ENCODE assay signal across 15 mouse cellular contexts in genomic region chr14:40932225-40932624, GRCm38 (mm10). TPM values are rescaled to one million over a fixed set of nuclear protein-coding genes. Genes with fewer than 3 reads are reported as not detected.
A peak's percentile ranks its signal among the peaks of the same experiment; 100 is the strongest.
DNase-seq lines count a peak whose midpoint lies in the region; ATAC-seq and TF ChIP-seq lines count a peak whose summit lies in the region.
"Had no signal": no experiment of that assay in that cellular context is flagged by ENCODE, and none has a peak within 500 bp of the region (broad histone marks: within the 10 kb centered on the region; RNA-seq: fewer than 3 reads in every experiment).

No protein-coding gene starts in this region.

- ATAC-seq in hindbrain, embryonic 14.5 days (ENCODE audit: low FRiP score), result no peak
- no peak for ATAC-seq in lung, postnatal 0 days
- no peak for ATAC-seq in liver, postnatal 0 days
- ATAC-seq: forebrain, embryonic 13.5 days had no signal

- H3K27ac ChIP-seq in hindbrain, embryonic 10.5 days, result 0 out of 2 replicates have a peak overlapping the region, but pooled peaks have one; percentile 23
- no peak overlapping the region for H3K27ac ChIP-seq in hindbrain, embryonic 14.5 days
- peak overlapping the region; percentile 62 for H3K27ac ChIP-seq in lung, postnatal 0 days (ENCODE audit: low read length)
- H3K27ac ChIP-seq in liver, postnatal 0 days (ENCODE audit: low read depth), result peak overlapping the region; percentile 82
- H3K27ac ChIP-seq: midbrain, embryonic 10.5 days had no signal

- H3K27me3 ChIP-seq in hindbrain, embryonic 10.5 days (ENCODE audit: insufficient read depth, poor library complexity, severe bottlenecking), result no peaks in the 10 kb centered on the region
- no peaks in the 10 kb centered on the region for H3K27me3 ChIP-seq in hindbrain, embryonic 14.5 days (ENCODE audit: control insufficient read depth, insufficient read depth, low read length)
- H3K27me3 ChIP-seq in lung, postnatal 0 days (replicated peaks; ENCODE audit: insufficient read depth, low read length), result no peaks in the 10 kb centered on the region
- no peaks in the 10 kb centered on the region for H3K27me3 ChIP-seq in liver, postnatal 0 days (ENCODE audit: insufficient read depth, low read length)
- H3K27me3 ChIP-seq: forebrain, embryonic 13.5 days had no signal

- H3K4me3 ChIP-seq in hindbrain, embryonic 10.5 days, result no peak overlapping the region
- no peak overlapping the region for H3K4me3 ChIP-seq in hindbrain, embryonic 14.5 days (replicated peaks; ENCODE audit: low read length)
- no peak overlapping the region for H3K4me3 ChIP-seq in lung, postnatal 0 days (ENCODE audit: low read depth, low read length)
- H3K4me3 ChIP-seq in liver, postnatal 0 days (ENCODE audit: low read depth, low read length), result no peak overlapping the region
- H3K4me3 ChIP-seq: forebrain, embryonic 13.5 days; midbrain, embryonic 10.5 days had no signal

- peaks cover 29% of the 10 kb centered on the region for H3K36me3 ChIP-seq in hindbrain, embryonic 10.5 days
- no peaks in the 10 kb centered on the region for H3K36me3 ChIP-seq in hindbrain, embryonic 14.5 days (replicated peaks; ENCODE audit: control insufficient read depth, insufficient read depth)
- no peaks in the 10 kb centered on the region for H3K36me3 ChIP-seq in lung, postnatal 0 days (ENCODE audit: insufficient read depth, low read length)
- peaks cover 3% of the 10 kb centered on the region; the same call in 1 of the 2 replicates for H3K36me3 ChIP-seq in liver, postnatal 0 days (replicated peaks; ENCODE audit: insufficient read depth, low read length)

- H3K4me2 ChIP-seq in hindbrain, embryonic 14.5 days (replicated peaks), result no peak overlapping the region
- H3K4me2 ChIP-seq in lung, postnatal 0 days (replicated peaks; ENCODE audit: low read depth, low read length), result no peak overlapping the region
- peak overlapping the region; percentile 2 for H3K4me2 ChIP-seq in liver, postnatal 0 days (ENCODE audit: low read depth, low read length)
- H3K4me2 ChIP-seq: forebrain, embryonic 13.5 days had no signal

- no peaks in the 10 kb centered on the region for H3K9me3 ChIP-seq in hindbrain, embryonic 10.5 days
- no peaks in the 10 kb centered on the region for H3K9me3 ChIP-seq in hindbrain, embryonic 14.5 days (ENCODE audit: control insufficient read depth, low read length)
- H3K9me3 ChIP-seq in lung, postnatal 0 days (ENCODE audit: low read length), result no peaks in the 10 kb centered on the region
- no peaks in the 10 kb centered on the region for H3K9me3 ChIP-seq in liver, postnatal 0 days (ENCODE audit: low read length)
- H3K9me3 ChIP-seq: forebrain, embryonic 13.5 days; G1E; midbrain, embryonic 10.5 days had no signal

- 81% methylated on average over 9 of the region's 9 CpGs for WGBS in hindbrain, embryonic 10.5 days
- WGBS in hindbrain, embryonic 14.5 days, result 83% methylated on average over 9 of the region's 9 CpGs
- 66% methylated on average over 9 of the region's 9 CpGs for WGBS in lung, postnatal 0 days
- WGBS in liver, postnatal 0 days (ENCODE audit: insufficient replicate concordance), result 63% methylated on average over 9 of the region's 9 CpGs

- no peak for TF ChIP-seq CTCF in lung, postnatal 0 days (IDR thresholded peaks at IDR 0.05)
- no peak for TF ChIP-seq CTCF in liver, postnatal 0 days (IDR thresholded peaks at IDR 0.05; ENCODE audit: low read depth)

- no peak for DNase-seq in hindbrain, embryonic 10.5 days (ENCODE audit: low spot score)
- DNase-seq in hindbrain, embryonic 14.5 days (ENCODE audit: low spot score), result no peak
- DNase-seq in lung, postnatal 0 days (ENCODE audit: low spot score), result no peak
- no peak for DNase-seq in lung, postnatal 25 days (ENCODE audit: low spot score)
- peak; percentile 67 for DNase-seq in kidney, adult 9 months
- no peak for DNase-seq in liver, postnatal 0 days
- no peak for DNase-seq in right cerebral cortex, postnatal 14 days
- DNase-seq in embryo, embryonic 10 days (ENCODE audit: low spot score), result no peak
- DNase-seq: adrenal gland, postnatal 14 days; cerebellum, postnatal 25 days; gastrocnemius, postnatal 10 days; thymus, adult 18-20 months had no signal

- TF ChIP-seq EP300 in lung, postnatal 0 days (IDR thresholded peaks at IDR 0.05), result no peak
- TF ChIP-seq EP300 in liver, postnatal 0 days (IDR thresholded peaks at IDR 0.05; ENCODE audit: low read depth), result no peak

- H3K9ac ChIP-seq in hindbrain, embryonic 14.5 days, result no peak overlapping the region
- H3K9ac ChIP-seq in lung, postnatal 0 days (replicated peaks; ENCODE audit: low read depth), result no peak overlapping the region
- H3K9ac ChIP-seq in liver, postnatal 0 days (replicated peaks), result peak overlapping the region; percentile 17; the same call in 1 of the 2 replicates
- H3K9ac ChIP-seq: forebrain, embryonic 13.5 days had no signal

- H3K4me1 ChIP-seq in hindbrain, embryonic 10.5 days (replicated peaks), result peaks cover 51% of the 10 kb centered on the region
- H3K4me1 ChIP-seq in hindbrain, embryonic 14.5 days (replicated peaks; ENCODE audit: control insufficient read depth, insufficient read depth, low read length), result peaks cover 5% of the 10 kb centered on the region; the same call in 1 of the 2 replicates
- peaks cover 41% of the 10 kb centered on the region; the same call in 1 of the 2 replicates for H3K4me1 ChIP-seq in lung, postnatal 0 days (ENCODE audit: insufficient read depth, low read depth, low read length)
- peaks cover 90% of the 10 kb centered on the region for H3K4me1 ChIP-seq in liver, postnatal 0 days (ENCODE audit: insufficient read depth)

RNA-seq across cellular contexts. Expression of gene Tspan14, which starts 34.4 kb away (rescaled TPM):
- polyA plus RNA-seq in hindbrain, embryonic 10.5 days (2016; fragmentation: Nextera tagmentation; extraction: Ambion mirVana), result 95.5 and 95.7 TPM in 2 replicates
- 65.6 and 70.1 TPM in 2 replicates for polyA plus RNA-seq in hindbrain, embryonic 14.5 days (2014; fragmentation: Nextera tagmentation; extraction: Ambion mirVana)
- polyA plus RNA-seq in lung, postnatal 0 days (2015; fragmentation: Nextera tagmentation; extraction: Ambion mirVana), result 77.3 and 84.9 TPM in 2 replicates
- polyA plus RNA-seq in liver, postnatal 0 days (2015; fragmentation: Nextera tagmentation; extraction: Ambion mirVana), result 22.0 and 24.9 TPM in 2 replicates

RNA-seq across cellular contexts. Expression of gene Sh2d4b, which starts 39.2 kb away (rescaled TPM):
- 0.41 and 0.64 TPM in 2 replicates for polyA plus RNA-seq in hindbrain, embryonic 10.5 days (2016; fragmentation: Nextera tagmentation; extraction: Ambion mirVana)
- 1.1 and 1.7 TPM in 2 replicates for polyA plus RNA-seq in hindbrain, embryonic 14.5 days (2014; fragmentation: Nextera tagmentation; extraction: Ambion mirVana)
- 0.38 and 0.58 TPM in 2 replicates for polyA plus RNA-seq in lung, postnatal 0 days (2015; fragmentation: Nextera tagmentation; extraction: Ambion mirVana)
- polyA plus RNA-seq in liver, postnatal 0 days (2015; fragmentation: Nextera tagmentation; extraction: Ambion mirVana), result 0.05 and 0.13 TPM in 2 replicates
